Mouse (Mus musculus) left cerebral cortex, adult 8-10 months (tissue): ENCODE measurements at regions not wholly inside any gene's neighbourhood (a gene's known extent, or its start where the extent isn't known, plus 50 kb on each side); places are given as distances from the start of the nearest gene placed in this dataset.

Experiments
- DNase-seq, 2 experiments: peaks; one replicate each; pipeline ENCODE4 v3.0.0; 2022; ENCODE audit warnings: low spot score in 2 of 2

DNA sequence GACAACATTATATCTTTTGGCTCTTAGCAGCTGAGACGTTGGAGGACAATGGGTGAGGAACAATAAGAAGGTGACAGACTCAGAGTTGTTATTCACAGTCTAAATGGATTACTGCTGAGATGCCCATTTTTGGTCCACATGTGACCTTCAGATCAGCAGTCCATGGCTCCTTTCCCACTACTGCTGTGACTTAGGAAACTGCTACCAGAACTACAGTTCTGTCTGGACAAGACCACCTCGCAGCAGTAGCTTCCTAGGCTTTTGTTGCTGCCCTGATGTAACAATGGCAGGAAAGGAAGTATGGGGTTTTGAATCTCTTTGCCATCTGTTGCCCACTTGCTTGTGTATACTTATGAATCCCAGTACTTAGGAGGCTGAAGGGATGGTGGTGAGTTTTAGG is 135.6 kb upstream of the Pls3 start:
- DNase-seq: no peak

DNA sequence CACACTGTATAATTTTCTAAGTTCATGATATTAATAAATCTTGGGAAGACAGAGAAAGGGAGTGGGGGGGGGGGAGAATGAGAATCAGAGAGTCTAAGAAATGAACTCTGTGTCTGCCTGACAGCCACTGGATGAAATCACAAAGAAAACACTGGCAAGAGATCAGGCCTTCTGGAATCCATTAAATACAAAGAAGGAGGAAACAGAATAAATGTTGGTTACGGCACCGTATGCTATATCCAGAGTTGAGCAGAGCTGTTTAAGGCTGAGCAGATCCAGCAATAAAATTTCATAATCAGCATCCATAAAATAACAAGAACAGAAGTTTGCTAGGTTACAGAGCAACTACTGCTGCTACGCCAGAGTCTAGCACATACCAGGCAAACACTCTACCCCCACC is 103.6 kb upstream of the Pls3 start:
- DNase-seq: no peak

DNA sequence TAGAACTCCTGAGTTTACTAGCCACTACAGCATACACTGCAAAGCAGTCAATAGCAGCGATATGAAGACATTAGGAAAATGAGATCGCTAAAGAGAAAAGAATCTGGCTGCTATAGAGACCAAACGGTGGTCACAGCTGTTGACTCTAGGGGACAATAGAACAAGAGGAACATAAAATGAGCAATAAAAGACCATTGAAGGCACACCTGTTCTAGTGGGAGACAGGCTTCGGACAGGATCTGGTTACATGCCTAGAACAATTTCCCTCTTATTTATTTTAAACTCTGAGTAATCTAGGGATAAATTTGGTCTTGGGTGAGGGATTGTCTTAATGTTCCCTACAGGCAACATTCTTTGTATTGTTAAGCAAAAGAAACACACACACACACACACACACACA is 99.7 kb upstream of the Pls3 start:
- no peak for DNase-seq

DNA sequence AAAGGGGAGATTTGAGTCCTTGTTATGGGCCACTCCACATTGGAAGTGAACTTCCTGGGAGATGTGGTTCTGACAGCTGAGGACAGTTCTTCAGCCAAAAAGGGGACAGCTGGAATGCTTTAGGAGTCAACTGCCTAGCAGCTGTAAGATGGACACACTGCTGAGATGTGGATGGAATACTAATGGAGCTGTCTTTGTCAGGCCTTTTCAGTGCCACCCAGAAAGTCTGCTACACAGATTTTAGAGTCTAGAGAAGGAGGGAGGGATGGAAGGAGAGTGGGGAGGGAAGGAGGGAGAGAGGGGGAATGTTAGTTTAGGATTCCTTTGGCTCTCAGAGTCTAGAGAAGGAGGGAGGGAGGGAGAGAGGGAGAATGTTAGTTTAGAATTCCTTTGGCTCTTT is 74.7 kb upstream of the Pls3 start:
- no peak for DNase-seq

DNA sequence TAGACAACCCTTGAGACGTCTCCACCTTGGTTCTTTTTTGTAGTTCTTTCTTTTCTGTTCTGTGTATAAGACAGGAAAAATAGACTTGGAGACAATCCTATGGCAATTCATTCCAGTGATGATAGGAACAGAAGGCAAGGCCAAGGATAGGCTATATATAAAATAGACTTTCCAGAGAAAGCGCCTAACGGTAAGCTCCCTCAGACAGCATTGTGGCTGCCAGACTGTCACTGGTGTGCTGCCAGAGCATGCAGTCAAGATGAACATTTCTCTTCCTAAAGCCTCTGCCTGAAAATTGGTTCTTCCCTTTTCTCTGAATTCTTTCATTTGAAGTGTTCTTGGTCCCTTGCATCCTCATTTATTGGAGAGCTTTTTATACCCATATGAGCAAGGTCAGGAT is 53.9 kb upstream of the Pls3 start:
- peak in 1 of 2 experiments; percentile 21 for DNase-seq
